Mouse (Mus musculus) frontal cortex, postnatal 25 days (tissue): ENCODE data around the gene Urad.
A peak's percentile ranks its signal among the peaks of the same experiment; 100 is the strongest.

Source experiments
- DNase-seq, 2 experiments: peaks; one replicate each; pipeline ENCODE4 v3.0.0; 2022; ENCODE audit warnings: low spot score in 2 of 2

Urad gene

DNA sequence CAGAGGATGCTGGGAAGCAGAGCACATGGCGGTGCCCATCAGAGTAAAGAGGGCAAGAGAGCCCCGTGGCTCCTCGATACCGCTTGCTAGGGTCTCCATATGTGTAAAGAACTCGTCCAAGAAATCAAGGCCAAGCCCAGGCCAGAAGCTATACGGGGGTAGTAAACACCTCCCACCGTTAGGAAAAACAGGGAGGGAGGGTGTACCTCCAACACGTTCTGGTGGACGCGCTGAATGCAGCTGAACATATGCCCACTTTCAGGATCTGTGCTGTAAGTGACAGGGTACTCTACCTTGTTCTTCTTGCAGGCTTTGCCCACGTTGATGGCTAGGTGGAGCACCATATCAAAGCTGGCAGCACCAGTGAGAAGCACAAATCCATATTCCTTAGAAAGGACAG, 3.7 kb upstream of the Urad start:
- no peak for DNase-seq

- DNase-seq: peak; percentile 45 to 57
Observed at GRCm38 (mm10) chr5:147323237-147323917, 1.1 kb upstream of the Urad start.

- DNase-seq: no peak
Observed at GRCm38 (mm10) chr5:147319653-147320052, 2.6 kb downstream of the Urad start.

- DNase-seq: no peak
Observed at GRCm38 (mm10) chr5:147317991-147318390, 4.2 kb downstream of the Urad start.

- DNase-seq: no peak
Observed at GRCm38 (mm10) chr5:147317321-147317720, 4.9 kb downstream of the Urad start.

- DNase-seq: no peak
Observed at GRCm38 (mm10) chr5:147315432-147316075, 6.7 kb downstream of the Urad start.

- no peak for DNase-seq
Observed at GRCm38 (mm10) chr5:147314646-147315431, 7.4 kb downstream of the Urad start.

- DNase-seq: no peak
Observed at GRCm38 (mm10) chr5:147312830-147313685, 9.2 kb downstream of the Urad start.

GRCm38 (mm10) chr5:147309786-147310185, 12.5 kb downstream of the Urad start:
- no peak for DNase-seq

GRCm38 (mm10) chr5:147308451-147308850, 13.8 kb downstream of the Urad start:
- DNase-seq: no peak

DNA sequence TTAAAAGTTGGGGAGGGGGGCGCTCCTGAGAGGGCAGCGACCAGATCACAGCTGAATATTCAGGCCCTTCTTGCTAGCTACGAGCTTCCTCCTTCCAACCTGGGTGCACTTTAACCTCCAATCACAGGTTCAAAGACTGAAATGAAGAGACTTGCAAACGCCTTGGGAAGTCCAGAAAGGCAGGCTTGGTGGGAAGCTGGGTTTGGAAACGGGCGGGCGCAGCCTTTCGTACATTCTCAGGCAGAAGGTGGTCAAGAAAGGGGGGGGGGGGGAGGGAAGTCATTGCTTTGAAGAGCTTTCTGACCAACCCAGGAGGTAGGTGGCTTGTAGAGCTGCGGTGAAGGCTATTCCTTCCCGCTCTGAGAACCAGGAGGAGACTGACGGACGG, 14.8 kb downstream of the Urad start:
- DNase-seq: no peak

DNA sequence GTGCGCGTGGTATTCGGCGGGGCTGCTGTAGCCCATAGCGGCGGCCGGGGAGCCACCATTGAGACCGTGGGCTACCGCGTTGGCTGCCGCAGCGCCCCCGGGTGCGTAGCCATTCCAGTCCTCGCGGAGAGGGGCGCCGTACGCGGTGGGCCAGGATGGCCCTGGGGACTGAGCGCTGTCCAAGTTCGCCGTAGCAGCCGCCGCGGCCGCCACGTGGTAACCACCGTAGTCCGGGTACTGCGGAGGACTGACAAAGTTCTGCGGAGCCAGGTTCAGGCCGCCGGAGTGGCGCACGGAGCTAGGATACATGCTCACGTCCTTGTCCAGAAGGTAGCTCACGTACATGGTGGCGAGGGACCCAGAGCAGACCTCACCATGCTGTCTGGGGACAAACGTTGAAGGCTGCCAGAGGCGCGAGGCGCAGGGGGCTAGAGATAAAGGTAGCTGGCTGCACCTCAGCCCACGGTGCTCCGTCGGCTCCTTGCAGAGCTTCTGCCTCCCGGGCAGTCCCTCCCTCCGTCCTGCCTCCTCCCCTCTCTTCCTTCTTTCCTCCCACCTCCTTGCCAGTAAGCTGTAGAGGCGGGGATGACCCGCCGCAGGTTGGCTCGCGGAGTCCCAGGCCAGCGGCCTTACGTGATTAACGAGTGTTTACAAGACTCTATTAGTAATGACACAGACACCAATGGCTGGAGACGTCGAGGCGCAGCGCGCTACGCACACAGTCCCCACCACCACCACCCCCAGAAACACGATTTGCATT, 15.4 kb downstream of the Urad start, which contains the start of gene Cdx2:
Cdx2 (minus strand) TSS at position 633 of the 760 bp plus-strand sequence.
- DNase-seq: no peak

- no peak for DNase-seq
Observed at GRCm38 (mm10) chr5:147305856-147306637, 16.2 kb downstream of the Urad start.

GRCm38 (mm10) chr5:147305166-147305565, 17.1 kb downstream of the Urad start:
- DNase-seq: no peak

GRCm38 (mm10) chr5:147304276-147305155, 17.7 kb downstream of the Urad start:
- DNase-seq: no peak

DNA sequence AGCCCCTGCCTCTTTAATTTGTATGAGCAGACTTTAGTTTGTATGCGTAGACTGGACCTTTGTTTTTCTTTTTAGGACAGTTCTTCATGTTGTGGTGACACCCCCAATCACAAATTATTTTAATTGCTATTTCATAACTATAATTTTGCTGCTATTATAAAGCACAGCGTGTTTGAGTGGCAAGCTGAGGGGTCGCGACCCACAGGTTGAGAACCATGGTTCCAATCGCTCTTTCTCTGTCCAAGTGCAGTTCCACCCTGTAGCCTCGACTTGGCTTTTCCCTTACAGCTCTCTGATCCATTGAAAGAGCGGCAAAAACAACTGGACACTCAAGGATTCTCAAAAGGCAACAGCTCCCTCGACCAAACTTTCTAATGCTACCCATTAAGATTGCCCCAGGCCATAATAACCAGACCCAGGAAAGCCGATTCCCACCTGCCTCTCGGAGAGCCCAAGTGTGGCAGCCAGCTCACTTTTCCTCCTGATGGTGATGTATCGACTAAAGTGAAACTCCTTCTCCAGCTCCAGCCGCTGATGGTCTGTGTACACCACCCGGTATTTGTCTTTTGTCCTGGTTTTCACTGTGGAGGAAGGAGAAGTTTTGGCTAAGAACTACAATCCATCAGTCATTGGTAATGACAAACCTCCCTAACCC, 19.4 kb downstream of the Urad start:
- DNase-seq: no peak

- no peak for DNase-seq
Observed at GRCm38 (mm10) chr5:147302141-147302540, 20.1 kb downstream of the Urad start.

DNA sequence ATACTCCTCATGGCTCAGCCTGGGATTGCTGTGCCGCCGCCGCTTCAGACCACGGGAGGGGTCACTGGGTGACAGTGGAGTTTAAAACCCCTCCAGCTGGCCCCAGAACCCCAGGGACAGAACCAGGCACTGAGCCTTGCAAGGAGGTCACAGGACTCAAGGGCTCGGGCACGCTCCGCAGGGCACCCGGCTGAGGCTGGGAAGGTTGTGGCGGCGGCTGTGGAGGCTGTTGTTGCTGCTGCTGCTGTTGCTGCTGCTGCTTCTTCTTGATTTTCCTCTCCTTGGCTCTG, 20.5 kb downstream of the Urad start:
- DNase-seq: no peak
